In genomic region chr6:99976144-99976543, GRCm38 (mm10) we compare ENCODE assay signal across 16 mouse cellular contexts.
"Had no signal": no experiment of that assay in that cellular context is flagged by ENCODE, and none has a peak within 500 bp of the region (broad histone marks: within the 10 kb centered on the region; RNA-seq: fewer than 3 reads in every experiment).

No protein-coding gene starts in this region.

- DNase-seq: kidney, adult 2 months; kidney, postnatal 25 days; layer of hippocampus, adult 9-11 months; lung, adult 2 months; lung, postnatal 14 days; lung, postnatal 4 days; midbrain, embryonic 14.5 days; thymus, adult 18-20 months; thymus, postnatal 36 days had no signal

- H3K4me2 ChIP-seq: limb, embryonic 13.5 days; liver, embryonic 12.5 days; liver, embryonic 15.5 days; midbrain, embryonic 11.5 days had no signal

- H3K9ac ChIP-seq: limb, embryonic 13.5 days; liver, embryonic 12.5 days; liver, embryonic 15.5 days had no signal

- H3K9me3 ChIP-seq: limb, embryonic 10.5 days; limb, embryonic 13.5 days; liver, embryonic 12.5 days; liver, embryonic 15.5 days had no signal

- H3K4me3 ChIP-seq: layer of hippocampus, adult 2 months; limb, embryonic 10.5 days; limb, embryonic 13.5 days; liver, embryonic 12.5 days; liver, embryonic 15.5 days had no signal

- H3K4me1 ChIP-seq: liver, embryonic 12.5 days; liver, embryonic 15.5 days had no signal

- ATAC-seq: liver, embryonic 12.5 days had no signal

- H3K36me3 ChIP-seq: limb, embryonic 10.5 days; limb, embryonic 13.5 days; liver, embryonic 12.5 days; liver, embryonic 15.5 days had no signal

- H3K27ac ChIP-seq: kidney, postnatal 0 days; layer of hippocampus, adult 2 months; limb, embryonic 10.5 days; limb, embryonic 13.5 days; liver, embryonic 12.5 days; liver, embryonic 15.5 days had no signal
